Mouse (Mus musculus): Measurements from ENCODE around the gene Ascl3.

GRCm38 (mm10) chr7:109680879-109681278 is 50.6 kb downstream of the Ascl3 start:
- TF ChIP-seq POLR2A (IDR thresholded peaks at IDR 0.05; ENCODE audit: extremely low read depth, insufficient read depth, low read length) (no peak), CTCF (IDR thresholded peaks at IDR 0.05; ENCODE audit: low read depth, low read length) (no peak)

Measured in liver, adult 2 months (tissue).